Mouse (Mus musculus): Measurements from ENCODE around the gene Gm17324. TPM values are rescaled to one million over a fixed set of nuclear protein-coding genes. Genes with fewer than 3 reads are reported as not detected.

Gm17324 gene
- polyA plus RNA-seq, 1 experiment = not detected

DNA sequence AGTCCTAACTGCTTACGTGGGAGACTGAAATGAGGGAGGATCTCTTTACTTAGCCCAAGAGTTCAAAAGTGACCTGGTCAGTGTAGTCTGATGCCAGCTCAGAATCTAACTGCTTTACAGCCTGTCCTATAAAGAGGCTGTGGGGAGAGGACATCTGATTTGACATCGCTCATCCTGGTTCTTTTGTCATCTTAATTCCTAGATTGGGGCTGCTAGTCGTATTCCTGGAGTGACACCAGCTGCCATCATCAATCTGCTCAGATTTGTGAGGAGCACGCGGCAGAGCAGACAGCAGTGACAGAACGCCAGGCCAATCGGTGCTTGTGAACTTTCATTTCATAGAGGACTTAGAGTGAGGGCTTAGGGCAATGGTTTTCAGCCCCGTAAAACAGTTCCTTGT lies 25.0 kb upstream of the Gm17324 start:
- Histone ChIP-seq H3K4me3 (ENCODE audit: insufficient read depth, poor library complexity, severe bottlenecking) (no peak overlapping the region), H3ac (ENCODE audit: control insufficient read depth, insufficient read length, low read depth) (no peak overlapping the region), H3K27me3 (ENCODE audit: control insufficient read depth, insufficient read depth, insufficient read length) (no peaks in the 10 kb centered on the region), H3K79me3 (ENCODE audit: low read depth) (peaks cover 7% of the 10 kb centered on the region), H3K79me2 (ENCODE audit: control insufficient read depth, insufficient read depth) (peaks cover 8% of the 10 kb centered on the region), H3K36me3 (ENCODE audit: control insufficient read depth, insufficient read depth) (peaks cover 42% of the 10 kb centered on the region)
- TF ChIP-seq MYOG (IDR thresholded peaks at IDR 0.05; ENCODE audit: control insufficient read depth, extremely low read depth, insufficient read length) = no peak
- no peak for TF ChIP-seq CTCF (IDR thresholded peaks at IDR 0.05; ENCODE audit: control insufficient read depth, insufficient read depth, insufficient read length)
- no peak for TF ChIP-seq USF1 (IDR thresholded peaks at IDR 0.05; ENCODE audit: low read depth)
- no peak for TF ChIP-seq MYOD1 (IDR thresholded peaks at IDR 0.05; ENCODE audit: control insufficient read depth, insufficient read length, low read depth)
- no peak for TF ChIP-seq CEBPB (IDR thresholded peaks at IDR 0.05; ENCODE audit: low read depth)
- no peak for TF ChIP-seq MAX (IDR thresholded peaks at IDR 0.05)
- TF ChIP-seq FOSL1 (IDR thresholded peaks at IDR 0.05; ENCODE audit: insufficient read depth, low read length, poor library complexity, severe bottlenecking) = no peak

- Histone ChIP-seq H3K36me3 (ENCODE audit: control insufficient read depth, insufficient read depth) (peaks cover 58% of the 10 kb centered on the region), H3ac (ENCODE audit: control insufficient read depth, insufficient read length, low read depth) (no peak overlapping the region)
Observed at GRCm38 (mm10) chr9:78465725-78466124, 17.1 kb upstream of the Gm17324 start.

GRCm38 (mm10) chr9:78463337-78463736 lies 14.8 kb upstream of the Gm17324 start:
- Histone ChIP-seq H3K79me2 (ENCODE audit: control insufficient read depth, insufficient read depth) (no peaks in the 10 kb centered on the region), H3K27me3 (ENCODE audit: control insufficient read depth, insufficient read depth, insufficient read length) (no peaks in the 10 kb centered on the region), H3K4me3 (ENCODE audit: insufficient read depth, poor library complexity, severe bottlenecking) (no peak overlapping the region), H3K36me3 (ENCODE audit: control insufficient read depth, insufficient read depth) (peaks cover 64% of the 10 kb centered on the region), H3K79me3 (ENCODE audit: low read depth) (no peaks in the 10 kb centered on the region), H3ac (ENCODE audit: control insufficient read depth, insufficient read length, low read depth) (no peak overlapping the region)
- TF ChIP-seq USF1 (IDR thresholded peaks at IDR 0.05; ENCODE audit: low read depth) = no peak
- no peak for TF ChIP-seq MYOD1 (IDR thresholded peaks at IDR 0.05; ENCODE audit: control insufficient read depth, insufficient read length, low read depth)
- TF ChIP-seq FOSL1 (IDR thresholded peaks at IDR 0.05; ENCODE audit: insufficient read depth, low read length, poor library complexity, severe bottlenecking) = no peak
- no peak for TF ChIP-seq MAX (IDR thresholded peaks at IDR 0.05)
- TF ChIP-seq CTCF (IDR thresholded peaks at IDR 0.05; ENCODE audit: control insufficient read depth, insufficient read depth, insufficient read length) = no peak
- no peak for TF ChIP-seq MYOG (IDR thresholded peaks at IDR 0.05; ENCODE audit: control insufficient read depth, extremely low read depth, insufficient read length)
- no peak for TF ChIP-seq CEBPB (IDR thresholded peaks at IDR 0.05; ENCODE audit: low read depth)

More at GRCm38 (mm10) chr9:78465725-78466124, 17.1 kb upstream of the Gm17324 start:
- no peak for TF ChIP-seq MYOG (IDR thresholded peaks at IDR 0.05; ENCODE audit: control insufficient read depth, extremely low read depth, insufficient read length)
- no peak for TF ChIP-seq CEBPB (IDR thresholded peaks at IDR 0.05; ENCODE audit: low read depth)
- no peak for TF ChIP-seq MYOD1 (IDR thresholded peaks at IDR 0.05; ENCODE audit: control insufficient read depth, insufficient read length, low read depth)
- no peak for TF ChIP-seq MAX (IDR thresholded peaks at IDR 0.05)
- TF ChIP-seq CTCF (IDR thresholded peaks at IDR 0.05; ENCODE audit: control insufficient read depth, insufficient read depth, insufficient read length) = no peak
- TF ChIP-seq USF1 (IDR thresholded peaks at IDR 0.05; ENCODE audit: low read depth) = no peak
- no peak for TF ChIP-seq FOSL1 (IDR thresholded peaks at IDR 0.05; ENCODE audit: insufficient read depth, low read length, poor library complexity, severe bottlenecking)
- no peaks in the 10 kb centered on the region for H3K27me3 ChIP-seq (ENCODE audit: control insufficient read depth, insufficient read depth, insufficient read length)
- no peaks in the 10 kb centered on the region for H3K79me3 ChIP-seq (ENCODE audit: low read depth)
- no peak overlapping the region for H3K4me3 ChIP-seq (ENCODE audit: insufficient read depth, poor library complexity, severe bottlenecking)
- H3K79me2 ChIP-seq (ENCODE audit: control insufficient read depth, insufficient read depth) = no peaks in the 10 kb centered on the region

DNA sequence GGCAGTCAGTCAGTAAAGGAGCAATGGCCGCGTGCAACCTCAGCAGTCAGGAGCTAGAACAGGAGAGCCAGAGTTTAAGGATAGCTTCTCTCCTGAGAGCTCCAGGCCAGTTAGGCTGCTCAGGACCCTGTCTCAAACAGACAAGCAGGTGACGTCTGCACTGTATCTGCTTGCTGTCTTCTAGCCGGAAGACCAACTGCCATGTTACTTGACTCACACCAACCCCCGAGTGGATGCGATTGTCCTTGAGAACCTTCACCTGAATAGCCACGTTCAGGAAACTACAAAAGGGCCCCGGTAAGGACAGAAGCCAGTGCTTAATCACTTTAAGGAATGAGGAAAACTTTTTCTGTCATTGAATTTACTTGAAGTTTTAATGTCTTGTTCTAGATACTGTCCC lies 8.4 kb upstream of the Gm17324 start:
- no peak for TF ChIP-seq MAX (IDR thresholded peaks at IDR 0.05)
- no peak for TF ChIP-seq CTCF (IDR thresholded peaks at IDR 0.05; ENCODE audit: control insufficient read depth, insufficient read depth, insufficient read length)
- TF ChIP-seq MYOG (IDR thresholded peaks at IDR 0.05; ENCODE audit: control insufficient read depth, extremely low read depth, insufficient read length) = no peak
- no peak for TF ChIP-seq USF1 (IDR thresholded peaks at IDR 0.05; ENCODE audit: low read depth)
- no peak for TF ChIP-seq MYOD1 (IDR thresholded peaks at IDR 0.05; ENCODE audit: control insufficient read depth, insufficient read length, low read depth)
- no peak for TF ChIP-seq FOSL1 (IDR thresholded peaks at IDR 0.05; ENCODE audit: insufficient read depth, low read length, poor library complexity, severe bottlenecking)
- no peak for TF ChIP-seq CEBPB (IDR thresholded peaks at IDR 0.05; ENCODE audit: low read depth)
- Histone ChIP-seq H3K27me3 (ENCODE audit: control insufficient read depth, insufficient read depth, insufficient read length) (no peaks in the 10 kb centered on the region), H3ac (ENCODE audit: control insufficient read depth, insufficient read length, low read depth) (no peak overlapping the region), H3K79me2 (ENCODE audit: control insufficient read depth, insufficient read depth) (no peaks in the 10 kb centered on the region), H3K36me3 (ENCODE audit: control insufficient read depth, insufficient read depth) (peaks cover 59% of the 10 kb centered on the region), H3K79me3 (ENCODE audit: low read depth) (no peaks in the 10 kb centered on the region), H3K4me3 (ENCODE audit: insufficient read depth, poor library complexity, severe bottlenecking) (no peak overlapping the region)

DNA sequence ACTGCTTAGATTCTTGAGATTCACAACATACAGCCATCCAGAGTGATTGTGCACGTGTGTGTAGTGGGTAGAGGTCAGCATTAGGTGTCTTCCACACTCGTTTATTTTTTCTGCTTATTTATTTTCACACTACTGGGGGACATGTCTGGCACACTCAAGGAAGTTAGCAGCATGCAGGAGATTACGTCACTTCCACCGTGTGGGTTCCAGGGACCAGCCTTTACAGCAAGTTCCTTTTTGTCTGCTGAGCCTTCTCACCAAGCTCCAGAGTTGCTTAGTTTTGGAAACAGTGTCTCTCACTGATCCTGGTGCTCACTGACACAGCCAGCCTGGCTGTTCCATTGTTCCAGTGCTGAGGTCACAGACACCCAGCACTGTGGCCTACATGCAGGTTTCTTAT lies 2.8 kb upstream of the Gm17324 start:
- Histone ChIP-seq H3ac (ENCODE audit: control insufficient read depth, insufficient read length, low read depth) (no peak overlapping the region), H3K27me3 (ENCODE audit: control insufficient read depth, insufficient read depth, insufficient read length) (no peaks in the 10 kb centered on the region), H3K79me3 (ENCODE audit: low read depth) (peaks cover 8% of the 10 kb centered on the region), H3K36me3 (ENCODE audit: control insufficient read depth, insufficient read depth) (peaks cover 30% of the 10 kb centered on the region), H3K79me2 (ENCODE audit: control insufficient read depth, insufficient read depth) (peaks cover 12% of the 10 kb centered on the region), H3K4me3 (ENCODE audit: insufficient read depth, poor library complexity, severe bottlenecking) (no peak overlapping the region)
- TF ChIP-seq MAX (IDR thresholded peaks at IDR 0.05) = no peak
- no peak for TF ChIP-seq USF1 (IDR thresholded peaks at IDR 0.05; ENCODE audit: low read depth)
- no peak for TF ChIP-seq FOSL1 (IDR thresholded peaks at IDR 0.05; ENCODE audit: insufficient read depth, low read length, poor library complexity, severe bottlenecking)
- no peak for TF ChIP-seq CTCF (IDR thresholded peaks at IDR 0.05; ENCODE audit: control insufficient read depth, insufficient read depth, insufficient read length)
- no peak for TF ChIP-seq CEBPB (IDR thresholded peaks at IDR 0.05; ENCODE audit: low read depth)
- TF ChIP-seq MYOD1 (IDR thresholded peaks at IDR 0.05; ENCODE audit: control insufficient read depth, insufficient read length, low read depth) = no peak
- TF ChIP-seq MYOG (IDR thresholded peaks at IDR 0.05; ENCODE audit: control insufficient read depth, extremely low read depth, insufficient read length) = no peak

GRCm38 (mm10) chr9:78450404-78450803 lies 1.8 kb upstream of the Gm17324 start:
- H3K79me3 ChIP-seq (ENCODE audit: low read depth) = peaks cover 8% of the 10 kb centered on the region
- no peak overlapping the region for H3K4me3 ChIP-seq (ENCODE audit: insufficient read depth, poor library complexity, severe bottlenecking)
- no peak overlapping the region for H3ac ChIP-seq (ENCODE audit: control insufficient read depth, insufficient read length, low read depth)
- no peaks in the 10 kb centered on the region for H3K27me3 ChIP-seq (ENCODE audit: control insufficient read depth, insufficient read depth, insufficient read length)
- no peak for TF ChIP-seq MAX (IDR thresholded peaks at IDR 0.05)
- no peak for TF ChIP-seq CTCF (IDR thresholded peaks at IDR 0.05; ENCODE audit: control insufficient read depth, insufficient read depth, insufficient read length)
- no peak for TF ChIP-seq FOSL1 (IDR thresholded peaks at IDR 0.05; ENCODE audit: insufficient read depth, low read length, poor library complexity, severe bottlenecking)
- TF ChIP-seq CEBPB (IDR thresholded peaks at IDR 0.05; ENCODE audit: low read depth) = no peak
- TF ChIP-seq USF1 (IDR thresholded peaks at IDR 0.05; ENCODE audit: low read depth) = no peak
- TF ChIP-seq MYOD1 (IDR thresholded peaks at IDR 0.05; ENCODE audit: control insufficient read depth, insufficient read length, low read depth) = no peak
- TF ChIP-seq MYOG (IDR thresholded peaks at IDR 0.05; ENCODE audit: control insufficient read depth, extremely low read depth, insufficient read length) = no peak
- H3K79me2 ChIP-seq (ENCODE audit: control insufficient read depth, insufficient read depth) = peaks cover 12% of the 10 kb centered on the region
- H3K36me3 ChIP-seq (ENCODE audit: control insufficient read depth, insufficient read depth) = peaks cover 30% of the 10 kb centered on the region
